Comparison of ENCODE assay signal across 19 mouse cellular contexts in genomic region chr19:23521071-23521470, GRCm38 (mm10).
DNase-seq lines count a peak whose midpoint lies in the region; ATAC-seq and TF ChIP-seq lines count a peak whose summit lies in the region.
"Had no signal": no experiment of that assay in that cellular context is flagged by ENCODE, and none has a peak within 500 bp of the region (broad histone marks: within the 10 kb centered on the region; RNA-seq: fewer than 3 reads in every experiment).

No protein-coding gene starts in this region.

- H3K27ac ChIP-seq in heart, embryonic 10.5 days = 0 out of 2 replicates have a peak overlapping the region, but pooled peaks have one; percentile 57
- peak overlapping the region; percentile 1 to 63 for H3K27ac ChIP-seq in heart, embryonic 14.5 days (replicated peaks in 1 of 2; ENCODE audit: control insufficient read depth in 1 of 2, insufficient read depth in 1 of 2, low read depth in 2 of 2, low read length in 2 of 2)
- H3K27ac ChIP-seq in layer of hippocampus, adult 2 months = peak overlapping the region; percentile 33; the same call in 1 of the 2 replicates
- H3K27ac ChIP-seq: embryonic facial prominence, embryonic 10.5 days; forebrain, embryonic 13.5 days; hindbrain, embryonic 15.5 days had no signal

- peak overlapping the region; percentile 41 for H3K4me2 ChIP-seq in heart, embryonic 14.5 days (ENCODE audit: low read length)
- H3K4me2 ChIP-seq: forebrain, embryonic 13.5 days; hindbrain, embryonic 15.5 days had no signal

- no peaks in the 10 kb centered on the region for H3K9me3 ChIP-seq in heart, embryonic 10.5 days
- H3K9me3 ChIP-seq in heart, embryonic 14.5 days (ENCODE audit: control insufficient read depth, low read length) = no peaks in the 10 kb centered on the region
- H3K9me3 ChIP-seq: embryonic facial prominence, embryonic 10.5 days; forebrain, embryonic 13.5 days; hindbrain, embryonic 15.5 days had no signal

- no peak for DNase-seq in heart, embryonic 10.5 days (ENCODE audit: low spot score)
- DNase-seq in heart, postnatal 25 days (ENCODE audit: low spot score) = no peak
- DNase-seq in heart, postnatal 36 days = no peak
- no peak for DNase-seq in layer of hippocampus, adult 2 months (ENCODE audit: low spot score in 2 of 2)
- no peak for DNase-seq in layer of hippocampus, postnatal 14 days (ENCODE audit: low spot score in 2 of 2)
- no peak for DNase-seq in cerebellum, adult 9-11 months
- DNase-seq: adrenal gland, postnatal 14 days; cerebellum, adult 18-20 months; cerebellum, postnatal 10 days; forebrain, postnatal 0 days; gastrocnemius, postnatal 14 days; kidney, adult 2 months had no signal

- no peak overlapping the region for H3K4me3 ChIP-seq in heart, embryonic 10.5 days
- H3K4me3 ChIP-seq in heart, embryonic 14.5 days (ENCODE audit: control insufficient read depth in 1 of 2, insufficient read depth in 1 of 2, low read depth in 1 of 2, low read length in 2 of 2) = no peak overlapping the region
- H3K4me3 ChIP-seq in layer of hippocampus, adult 2 months = no peak overlapping the region
- H3K4me3 ChIP-seq: embryonic facial prominence, embryonic 10.5 days; forebrain, embryonic 13.5 days; hindbrain, embryonic 15.5 days had no signal

- ATAC-seq in heart, embryonic 14.5 days (ENCODE audit: insufficient number of reproducible peaks, insufficient read depth, low FRiP score, low read depth) = no peak
- ATAC-seq: activated CD4-positive, CD25-positive, alpha-beta regulatory T cell, adult 4 months; forebrain, embryonic 13.5 days; forebrain, postnatal 0 days; intestine, embryonic 16.5 days; Patski had no signal

- no peak overlapping the region for H3K9ac ChIP-seq in heart, embryonic 14.5 days (ENCODE audit: low read length)
- H3K9ac ChIP-seq: forebrain, embryonic 13.5 days; forebrain, postnatal 0 days; hindbrain, embryonic 15.5 days had no signal

- H3K36me3 ChIP-seq in heart, embryonic 10.5 days = no peaks in the 10 kb centered on the region
- no peaks in the 10 kb centered on the region for H3K36me3 ChIP-seq in heart, embryonic 14.5 days (ENCODE audit: control insufficient read depth, insufficient read depth, low read length)
- H3K36me3 ChIP-seq: embryonic facial prominence, embryonic 10.5 days; hindbrain, embryonic 15.5 days had no signal

- intact Hi-C loops in heart, postnatal 25 days (cut with DNase I) = loop anchor here (10.0 kb wide), 1 partner anchor 606 kb away; no protein-coding TSS in a partner anchor
- intact Hi-C loops in heart, postnatal 36 days (cut with DNase I) = loop anchor here (5.0 kb wide), 1 partner anchor 604 kb away; no protein-coding TSS in a partner anchor

- no peak for TF ChIP-seq CTCF in layer of hippocampus, adult 2 months (conservative IDR thresholded peaks at IDR 0.05)

- no peaks in the 10 kb centered on the region for H3K27me3 ChIP-seq in heart, embryonic 10.5 days (ENCODE audit: insufficient read depth, poor library complexity, severe bottlenecking)
- no peaks in the 10 kb centered on the region for H3K27me3 ChIP-seq in heart, embryonic 14.5 days (ENCODE audit: control insufficient read depth, insufficient read depth, low read length)
- H3K27me3 ChIP-seq: forebrain, embryonic 13.5 days; hindbrain, embryonic 15.5 days had no signal

- WGBS in heart, embryonic 10.5 days = 63% methylated on average over 8 of the region's 8 CpGs
- 49% methylated on average over 8 of the region's 8 CpGs for WGBS in heart, embryonic 14.5 days

- peaks cover 8% of the 10 kb centered on the region for H3K4me1 ChIP-seq in heart, embryonic 10.5 days
- H3K4me1 ChIP-seq in heart, embryonic 14.5 days (ENCODE audit: control insufficient read depth in 2 of 2, insufficient read depth in 2 of 2, low read length in 2 of 2) = peaks cover 6 to 12% of the 10 kb centered on the region in 2 experiments
- H3K4me1 ChIP-seq: embryonic facial prominence, embryonic 10.5 days; forebrain, embryonic 13.5 days; hindbrain, embryonic 15.5 days had no signal
